Mouse (Mus musculus) left cerebral cortex, adult 8-10 months (tissue): ENCODE results near the gene Abca8a. TPM values are rescaled to one million over a fixed set of nuclear protein-coding genes. Genes with fewer than 3 reads are reported as not detected.
"Not testable (repeated sequence)": the region's sequence is repeated elsewhere in the genome, so short reads cannot be mapped to it uniquely, and the experiment has no call there.

ENCODE experiments used
- DNase-seq, 2 experiments: peaks; one replicate each; pipeline ENCODE4 v3.0.0; 2022; ENCODE audit warnings: low spot score in 2 of 2
- total RNA-seq, 4 experiments: library from RNA; stranded (reverse); gene quantifications; 2 replicates each; pipeline ENCODE4 v1.2.4; 2022

Abca8a gene
- total RNA-seq, 4 experiments from 2014 or later, result 4.6 to 7.7 (median 5.7) TPM

DNA sequence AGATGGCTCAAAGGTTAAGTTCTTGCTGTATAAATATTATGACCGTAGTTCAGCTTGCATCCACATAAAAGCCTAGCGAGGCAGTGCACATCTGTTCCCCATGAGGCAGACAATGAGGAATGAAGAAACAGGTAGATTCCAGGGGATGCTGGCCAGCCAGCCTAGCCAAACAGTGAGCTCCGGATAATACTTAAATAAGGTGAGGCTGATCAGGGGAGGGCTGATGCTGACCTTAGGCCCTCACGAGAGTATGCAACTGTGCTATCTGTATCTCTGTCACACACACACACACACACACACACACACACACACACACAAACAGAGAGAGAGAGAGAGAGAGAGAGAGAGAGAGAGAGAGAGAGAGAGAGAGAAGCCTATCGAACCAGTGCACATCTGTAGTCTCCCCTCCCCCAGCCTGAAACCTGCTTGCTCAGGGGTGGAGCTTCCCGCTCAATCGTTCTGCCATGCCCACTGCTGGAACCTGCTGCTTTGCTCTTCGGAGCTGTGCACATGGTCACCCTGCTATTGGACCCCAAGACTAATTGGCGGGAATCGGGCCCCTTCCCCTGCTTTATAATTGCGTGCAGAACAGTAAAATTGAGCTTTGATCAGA is 108.2 kb downstream of the Abca8a start:
- DNase-seq, result not testable (repeated sequence)

DNA sequence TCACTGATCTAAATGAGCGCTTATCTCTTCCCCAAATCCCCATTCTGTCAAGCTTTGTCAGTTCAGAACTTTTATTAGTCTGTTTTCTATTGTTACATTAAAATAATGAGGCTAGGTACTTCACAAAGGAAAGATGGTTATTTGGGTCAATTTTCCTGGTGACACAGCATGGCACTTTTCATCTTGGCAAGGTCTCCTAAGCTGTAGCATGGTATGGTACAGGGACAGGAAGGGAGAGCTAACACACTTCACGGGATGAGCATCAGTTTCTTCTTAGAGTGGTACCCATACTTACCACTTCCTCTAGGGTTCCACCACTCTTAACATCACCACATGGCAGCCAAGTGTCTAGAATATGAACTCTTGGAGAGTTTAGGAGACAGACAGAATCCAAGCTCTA is 113.9 kb downstream of the Abca8a start:
- DNase-seq, result no peak

Other genes starting within 250 kb of the Abca8a start
- 10 to 100 TPM; 11.0 to 11.6 (median 11.4) TPM for gene Abca8b, start 100.1 kb downstream of the Abca8a start, total RNA-seq
- 10 to 100 TPM in 1 of 4 experiments, 1 to 10 TPM in 3; 6.8 to 10.4 (median 8.3) TPM for gene Abca9, start 72.2 kb upstream of the Abca8a start, total RNA-seq
- gene Abca6, start 155.8 kb upstream of the Abca8a start, total RNA-seq, result 1 to 10 TPM; 1.7 to 1.9 (median 1.8) TPM
- 10 to 100 TPM; 41.3 to 50.1 (median 43.2) TPM for gene Abca5, start 241.7 kb upstream of the Abca8a start, total RNA-seq